Mouse (Mus musculus) cerebellum, adult 2 months (tissue): Measurements from ENCODE around the gene Adsl. TPM values are rescaled to one million over a fixed set of nuclear protein-coding genes. Genes with fewer than 3 reads are reported as not detected.

Source experiments
- DNase-seq, 2 experiments: peaks; one replicate each; pipeline ENCODE4 v3.0.0; 2021
- H3K27ac ChIP-seq: fragments of 200-500 bp; 2 replicates; pipeline ENCODE4 v1.5.1; 2012; ENCODE audit warnings: low read length, control low read depth, inconsistent platforms; ENCODE audit not compliant: insufficient read depth
- H3K27me3 ChIP-seq: fragments of 200-500 bp; 2 replicates; pipeline ENCODE4 v1.6.1; 2012; ENCODE audit warnings: inconsistent platforms, mild to moderate bottlenecking, low read length, moderate library complexity; ENCODE audit not compliant: control insufficient read depth, insufficient read depth
- H3K4me1 ChIP-seq: fragments of 200-500 bp; 2 replicates; pipeline ENCODE4 v1.6.1; 2011; ENCODE audit warnings: low read length; ENCODE audit not compliant: control insufficient read depth, insufficient read depth
- H3K4me3 ChIP-seq: fragments of 200-500 bp; replicated peaks from 2 replicates; pipeline ENCODE3; 2011; ENCODE audit warnings: mild to moderate bottlenecking, low read depth, low read length, control low read depth; ENCODE audit not compliant: insufficient read depth
- CTCF ChIP-seq: fragments of 200-500 bp; IDR thresholded peaks from 2 replicates; pipeline ENCODE4 v1.5.1; 2011; ENCODE audit warnings: low read depth, mild to moderate bottlenecking, control low read depth, low read length, moderate library complexity, borderline replicate concordance; ENCODE audit not compliant: insufficient read depth
- POLR2A ChIP-seq: fragments of 200-500 bp; IDR thresholded peaks from 2 replicates; pipeline ENCODE4 v1.6.1; 2011; ENCODE audit warnings: low read length, control low read depth, borderline replicate concordance; ENCODE audit not compliant: insufficient read depth
- WGBS: fragments of 180-500 bp; shearing (Covaris S2); methylation state at CpG from one replicate; pipeline ENCODE4 v1.1.7; 2018; 5-methylcytosine and 5-hydroxymethylcytosine counted together
- polyA plus RNA-seq: library from polyadenylated mRNA; depleted of rRNA; stranded (reverse); fragments of >200 nt; gene quantifications from 2 replicates; pipeline ENCODE4 v1.2.3, GENCODE M21; 2012

The Adsl gene
- polyA plus RNA-seq, 1 experiment: 69.7 TPM

- Histone ChIP-seq H3K4me1 (peaks cover 3% of the 10 kb centered on the region; the same call in 1 of the 2 replicates), H3K27me3 (no peaks in the 10 kb centered on the region), H3K4me3 (no peak overlapping the region), H3K27ac (no peak overlapping the region)
- TF ChIP-seq POLR2A (no peak), CTCF (no peak)
- no peak for DNase-seq
- WGBS: 71% methylated on average over 4 of the region's 4 CpGs
Measured at GRCm38 (mm10) chr15:80979611-80980010, 31.3 kb downstream of the Adsl start.

DNA sequence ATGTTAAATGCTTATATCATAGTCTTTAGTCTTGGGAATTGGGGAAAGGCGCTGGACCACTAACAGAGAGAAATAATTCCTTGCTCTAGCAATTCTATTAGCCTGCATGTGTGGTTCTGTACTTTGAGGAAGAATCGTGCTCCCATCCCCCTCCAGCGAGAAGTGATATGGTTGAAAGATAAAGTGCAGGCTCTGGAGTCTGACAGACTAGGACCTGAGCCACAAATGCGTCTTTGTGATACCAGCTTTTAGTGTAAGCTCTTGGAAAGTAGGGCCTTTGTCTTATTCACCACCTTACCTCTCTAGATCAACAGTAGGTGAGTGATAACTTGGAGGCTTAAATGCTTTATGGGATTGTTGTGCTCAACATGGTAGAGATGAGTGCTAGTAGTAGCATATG, 32.9 kb downstream of the Adsl start:
- DNase-seq: no peak
- WGBS: 94% methylated on average over 4 of the region's 4 CpGs
- Histone ChIP-seq H3K27me3 (no peaks in the 10 kb centered on the region), H3K27ac (no peak overlapping the region), H3K4me1 (peaks cover 3% of the 10 kb centered on the region; the same call in 1 of the 2 replicates), H3K4me3 (no peak overlapping the region)
- no peak for TF ChIP-seq POLR2A
- no peak for TF ChIP-seq CTCF

- TF ChIP-seq POLR2A (no peak), CTCF (no peak)
- 87% methylated on average over 2 of the region's 2 CpGs for WGBS
- DNase-seq: no peak
- H3K27me3 ChIP-seq: no peaks in the 10 kb centered on the region
- H3K4me3 ChIP-seq: no peak overlapping the region
- H3K27ac ChIP-seq: no peak overlapping the region
- peaks cover 3% of the 10 kb centered on the region; the same call in 1 of the 2 replicates for H3K4me1 ChIP-seq
Measured at GRCm38 (mm10) chr15:80983264-80983663, 35.0 kb downstream of the Adsl start.

DNA sequence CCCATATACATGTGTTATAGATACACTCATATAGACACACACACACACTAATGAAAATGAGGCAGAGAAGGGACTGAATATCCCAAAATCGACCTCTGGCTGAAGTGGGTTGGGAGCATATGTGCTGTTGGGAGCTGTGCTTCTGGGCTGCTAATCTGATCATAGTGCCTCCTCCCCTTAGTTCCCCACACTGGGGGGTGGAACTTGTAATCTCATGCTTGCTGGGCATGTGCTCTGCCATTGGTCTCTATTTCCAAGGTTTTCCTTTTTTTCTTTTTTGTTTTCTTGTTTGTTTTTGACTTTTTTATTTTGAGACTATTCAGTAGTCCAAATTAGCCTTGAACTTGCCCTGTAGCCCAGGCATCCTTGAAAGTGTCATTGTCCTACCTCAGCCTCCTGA, 40.0 kb downstream of the Adsl start:
- TF ChIP-seq POLR2A (no peak), CTCF (no peak)
- H3K27me3 ChIP-seq: no peaks in the 10 kb centered on the region
- DNase-seq: no peak
- no peak overlapping the region for H3K4me3 ChIP-seq
- H3K4me1 ChIP-seq: no peaks in the 10 kb centered on the region
- no peak overlapping the region for H3K27ac ChIP-seq
- WGBS: 23% methylated on average over 1 of the region's 1 CpGs

DNA sequence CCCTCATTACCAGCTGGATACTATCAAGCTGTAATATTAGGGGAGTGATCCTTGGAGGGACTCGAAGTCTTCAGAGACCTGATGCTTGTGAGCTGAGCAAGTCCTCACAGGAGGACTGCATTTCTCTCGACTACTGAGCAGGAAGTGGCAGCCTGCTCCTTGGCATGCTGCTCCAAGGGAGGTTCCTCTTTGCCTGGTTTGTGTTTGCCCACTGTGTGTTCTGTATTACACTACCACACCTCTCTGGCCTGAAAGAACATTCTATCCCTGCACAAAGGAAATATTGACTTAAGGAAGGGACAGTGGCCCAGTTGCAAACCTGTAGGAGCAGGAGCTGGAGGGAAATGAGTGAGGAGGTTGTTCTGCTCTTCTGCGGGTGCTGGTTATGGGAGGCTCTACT, 41.4 kb downstream of the Adsl start:
- Histone ChIP-seq H3K4me3 (no peak overlapping the region), H3K4me1 (no peaks in the 10 kb centered on the region), H3K27me3 (no peaks in the 10 kb centered on the region), H3K27ac (no peak overlapping the region)
- no peak for DNase-seq
- TF ChIP-seq CTCF (no peak), POLR2A (no peak)
- WGBS: 65% methylated on average over 3 of the region's 3 CpGs

- TF ChIP-seq POLR2A: no peak
- no peak for TF ChIP-seq CTCF
- Histone ChIP-seq H3K4me1 (no peaks in the 10 kb centered on the region), H3K4me3 (no peak overlapping the region), H3K27me3 (no peaks in the 10 kb centered on the region), H3K27ac (no peak overlapping the region)
- 95% methylated on average over 5 of the region's 5 CpGs for WGBS
- no peak for DNase-seq
Measured at GRCm38 (mm10) chr15:80994959-80995358, 46.7 kb downstream of the Adsl start.

DNA sequence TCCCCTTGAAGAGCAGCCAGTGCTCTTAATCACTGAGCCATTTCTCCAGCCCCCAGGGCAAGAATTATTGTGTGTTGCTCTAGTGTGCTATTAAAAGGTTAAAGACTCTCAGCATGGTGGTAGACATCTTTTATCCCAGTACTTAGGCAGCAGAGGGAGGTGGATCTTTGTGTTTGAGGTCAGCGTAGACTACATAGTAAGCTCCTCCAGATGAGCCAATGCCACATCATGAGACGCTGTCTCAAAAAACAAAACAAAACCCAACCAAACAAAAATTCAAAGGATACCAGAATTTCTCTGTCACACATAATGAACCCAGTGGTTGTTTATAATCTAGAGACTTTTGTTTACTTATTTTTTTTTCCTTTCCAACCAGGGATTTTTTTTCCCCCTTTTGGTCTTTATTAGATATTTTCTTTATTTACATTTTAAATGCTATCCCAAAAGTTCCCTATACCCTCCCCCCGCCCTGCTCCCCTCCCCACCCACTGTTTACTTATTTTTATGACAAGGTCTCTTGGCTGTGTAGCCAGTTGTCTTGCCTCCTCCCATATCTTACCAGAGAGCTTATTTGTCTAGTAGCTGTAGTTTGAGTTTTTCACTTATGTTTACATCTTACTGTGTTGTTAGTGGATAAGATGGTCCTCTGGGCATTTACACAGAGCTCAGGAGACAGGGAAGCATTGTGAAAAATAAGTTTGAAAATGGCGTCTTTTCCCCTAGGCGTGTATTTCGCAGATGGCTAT, 48.0 kb downstream of the Adsl start:
- DNase-seq: no peak
- Histone ChIP-seq H3K27me3 (no peaks in the 10 kb centered on the region), H3K4me1 (no peaks in the 10 kb centered on the region), H3K4me3 (no peak overlapping the region), H3K27ac (no peak overlapping the region)
- no peak for TF ChIP-seq CTCF
- no peak for TF ChIP-seq POLR2A
- 84% methylated on average over 6 of the region's 6 CpGs for WGBS

DNA sequence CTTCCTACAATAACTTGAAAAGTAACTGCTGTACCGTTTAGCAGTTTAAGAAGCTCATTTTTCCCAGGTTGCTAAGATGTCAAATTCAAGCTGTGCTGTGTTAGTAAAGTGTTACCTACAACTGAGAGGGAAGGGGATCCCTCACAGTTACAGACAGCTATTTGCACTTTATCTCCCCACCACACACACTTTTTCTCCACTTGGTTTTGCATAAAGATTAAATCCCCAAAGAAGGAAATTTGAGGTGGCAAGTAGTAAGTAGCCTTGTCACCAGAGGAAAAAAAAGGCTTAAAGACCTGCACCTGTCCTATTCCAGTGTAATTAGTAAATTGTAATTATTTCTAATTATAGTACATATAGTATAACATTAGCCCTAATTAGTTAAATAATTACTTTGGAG, 48.8 kb downstream of the Adsl start:
- Histone ChIP-seq H3K4me3 (no peak overlapping the region), H3K27me3 (no peaks in the 10 kb centered on the region), H3K4me1 (no peaks in the 10 kb centered on the region), H3K27ac (no peak overlapping the region)
- WGBS: 69% methylated on average over 1 of the region's 1 CpGs
- DNase-seq: no peak
- TF ChIP-seq CTCF (no peak), POLR2A (no peak)
